In the genomic region with DNA sequence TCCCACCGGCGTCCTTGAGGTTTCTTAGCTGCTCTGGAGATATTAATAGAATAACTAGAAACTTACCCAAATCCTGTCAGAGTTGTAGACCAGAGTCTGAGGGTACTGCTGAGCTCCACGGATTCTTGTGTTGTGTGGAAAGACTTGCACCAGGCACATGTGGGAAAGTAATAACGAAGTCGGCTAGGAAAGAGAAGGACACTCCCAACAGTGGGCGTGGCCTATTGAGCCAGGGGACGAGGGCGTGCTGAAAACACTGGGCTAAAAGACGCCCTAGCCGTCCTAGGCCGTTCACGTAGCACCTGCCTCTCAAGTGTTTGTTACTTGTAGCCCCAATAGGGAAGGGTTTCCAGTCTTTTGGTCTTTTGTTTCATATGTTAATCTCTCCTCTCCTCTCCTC, we compare ENCODE assay signal across 8 mouse cellular contexts. TPM values are rescaled to one million over a fixed set of nuclear protein-coding genes. Genes with fewer than 3 reads are reported as not detected.
DNase-seq lines count a peak whose midpoint lies in the region; ATAC-seq lines count a peak whose summit lies in the region.

A gene (minus strand): TSS at position 351 of the 400 bp plus-strand sequence.

- peak; percentile 80 for ATAC-seq in intestine, embryonic 15.5 days
- ATAC-seq in megakaryocyte-erythroid progenitor cell, adult 5-6 weeks (replicated peaks; ENCODE audit: low FRiP score, low TSS enrichment, poor library complexity, severe bottlenecking) = peak; percentile 95
- ATAC-seq in stomach, embryonic 15.5 days (ENCODE audit: insufficient read depth, low FRiP score, low read depth) = peak; percentile 71; the same call in 1 of the 2 replicates

- H3K36me3 ChIP-seq in intestine, embryonic 15.5 days = no peaks in the 10 kb centered on the region
- H3K36me3 ChIP-seq in stomach, embryonic 15.5 days = no peaks in the 10 kb centered on the region

- H3K4me2 ChIP-seq in intestine, embryonic 15.5 days (replicated peaks) = peak within 1 kb of the TSS; percentile 39
- peak within 1 kb of the TSS; percentile 31; the same call in 1 of the 2 replicates for H3K4me2 ChIP-seq in stomach, embryonic 15.5 days

- peak within 1 kb of the TSS; percentile 13; the same call in 1 of the 2 replicates for H3K9ac ChIP-seq in intestine, embryonic 15.5 days
- H3K9ac ChIP-seq in stomach, embryonic 15.5 days = no peak within 1 kb of the TSS

- peak; percentile 81 for DNase-seq in adipocyte (ENCODE audit: low spot score)
- DNase-seq in embryo, embryonic 10 days (ENCODE audit: low spot score) = peak; percentile 93
- DNase-seq in gastrocnemius, postnatal 4 days (ENCODE audit: low spot score in 2 of 2) = peak; percentile 31 to 69
- peak in 1 of 2 experiments; percentile 12 for DNase-seq in left cerebral cortex, postnatal 36 days (ENCODE audit: low spot score in 2 of 2)
- no peak for DNase-seq in right cerebral cortex, postnatal 4 days

- intact Hi-C loops in left cerebral cortex, postnatal 36 days (cut with DNase I) = no loop called here

- H3K9me3 ChIP-seq in intestine, embryonic 15.5 days = no peaks in the 10 kb centered on the region
- H3K9me3 ChIP-seq in stomach, embryonic 15.5 days = no peaks in the 10 kb centered on the region

- no peaks in the 10 kb centered on the region for H3K27me3 ChIP-seq in intestine, embryonic 15.5 days (replicated peaks)
- no peaks in the 10 kb centered on the region for H3K27me3 ChIP-seq in stomach, embryonic 15.5 days (replicated peaks)

- H3K4me1 ChIP-seq in intestine, embryonic 15.5 days (replicated peaks) = peaks cover 2% of the 10 kb centered on the region; the same call in 1 of the 2 replicates
- H3K4me1 ChIP-seq in stomach, embryonic 15.5 days = peaks cover 10% of the 10 kb centered on the region; the same call in 1 of the 2 replicates

- 0 out of 2 replicates have a peak within 1 kb of the TSS, but pooled peaks have one; percentile 23 for H3K27ac ChIP-seq in intestine, embryonic 15.5 days
- peak within 1 kb of the TSS; percentile 35; the same call in 1 of the 2 replicates for H3K27ac ChIP-seq in stomach, embryonic 15.5 days

- WGBS in intestine, embryonic 15.5 days = 3% methylated on average over 12 of the region's 12 CpGs
- 6% methylated on average over 12 of the region's 12 CpGs for WGBS in stomach, embryonic 15.5 days

- peak within 1 kb of the TSS; percentile 28 for H3K4me3 ChIP-seq in intestine, embryonic 15.5 days (replicated peaks)
- H3K4me3 ChIP-seq in stomach, embryonic 15.5 days (replicated peaks) = no peak within 1 kb of the TSS; the same call in 1 of the 2 replicates

RNA-seq across cellular contexts. Expression of the gene that starts here (rescaled TPM):
- total RNA-seq in gastrocnemius, postnatal 4 days (2021) = 10 to 100 TPM; 56.3 to 63.4 TPM
- polyA plus RNA-seq in intestine, embryonic 15.5 days (2015; fragmentation: Nextera tagmentation; extraction: Ambion mirVana) = 101 and 111 TPM in 2 replicates
- total RNA-seq in left cerebral cortex, postnatal 36 days (2021) = 10 to 100 TPM; 38.4 to 39.3 TPM
- total RNA-seq in megakaryocyte-erythroid progenitor cell, adult 5-6 weeks (2014; fragmentation: Nextera tagmentation) = 34.1 and 37.1 TPM in 2 replicates
- 65.9 and 73.1 TPM in 2 replicates for total RNA-seq in megakaryocyte-erythroid progenitor cell, adult 5-6 weeks (2017)
- 53.9 and 58.7 TPM in 2 replicates for polyA plus RNA-seq in stomach, embryonic 15.5 days (2015; fragmentation: Nextera tagmentation; extraction: Ambion mirVana)
